Mouse (Mus musculus) hindbrain, embryonic 12.5 days (tissue): Measurements from ENCODE around the gene Dcun1d4. TPM values are rescaled to one million over a fixed set of nuclear protein-coding genes. Genes with fewer than 3 reads are reported as not detected.

Experiments
- polyA plus RNA-seq: library from polyadenylated mRNA; unstranded; fragments of >200 nt; fragmentation: Nextera tagmentation; extraction: Ambion mirVana; gene quantifications from 2 replicates; pipeline ENCODE4 v1.2.1, GENCODE M21; 2016

Dcun1d4 gene
- polyA plus RNA-seq, 1 experiment from 2014 or later, result 58.4 TPM

Other genes starting within 250 kb of the Dcun1d4 start
- gene Fryl, start 224.4 kb upstream of the Dcun1d4 start, polyA plus RNA-seq, result 47.4 and 47.9 TPM in 2 replicates
- 195 and 207 TPM in 2 replicates for gene Ociad1, start 188.2 kb upstream of the Dcun1d4 start, polyA plus RNA-seq
- 12.7 and 16.4 TPM in 2 replicates for gene Ociad2, start 140.0 kb upstream of the Dcun1d4 start, polyA plus RNA-seq
- gene Cwh43, start 74.9 kb upstream of the Dcun1d4 start, polyA plus RNA-seq, result 0.20 TPM in 1 of 2 replicates, not detected in the other
- not detected in 2 replicates for gene Lrrc66, start 151.5 kb downstream of the Dcun1d4 start, polyA plus RNA-seq
- gene Sgcb, start 166.8 kb downstream of the Dcun1d4 start, polyA plus RNA-seq, result 26.5 and 29.1 TPM in 2 replicates
- 0.90 and 1.1 TPM in 2 replicates for gene Spata18, start 170.4 kb downstream of the Dcun1d4 start, polyA plus RNA-seq